Mouse (Mus musculus): ENCODE measurements around the gene Dido1. TPM values are rescaled to one million over a fixed set of nuclear protein-coding genes. Genes with fewer than 3 reads are reported as not detected.
A peak's percentile ranks its signal among the peaks of the same experiment; 100 is the strongest.

Gene Dido1
- polyA plus RNA-seq, 1 experiment from 2014 or later, result 8.7 TPM

DNA sequence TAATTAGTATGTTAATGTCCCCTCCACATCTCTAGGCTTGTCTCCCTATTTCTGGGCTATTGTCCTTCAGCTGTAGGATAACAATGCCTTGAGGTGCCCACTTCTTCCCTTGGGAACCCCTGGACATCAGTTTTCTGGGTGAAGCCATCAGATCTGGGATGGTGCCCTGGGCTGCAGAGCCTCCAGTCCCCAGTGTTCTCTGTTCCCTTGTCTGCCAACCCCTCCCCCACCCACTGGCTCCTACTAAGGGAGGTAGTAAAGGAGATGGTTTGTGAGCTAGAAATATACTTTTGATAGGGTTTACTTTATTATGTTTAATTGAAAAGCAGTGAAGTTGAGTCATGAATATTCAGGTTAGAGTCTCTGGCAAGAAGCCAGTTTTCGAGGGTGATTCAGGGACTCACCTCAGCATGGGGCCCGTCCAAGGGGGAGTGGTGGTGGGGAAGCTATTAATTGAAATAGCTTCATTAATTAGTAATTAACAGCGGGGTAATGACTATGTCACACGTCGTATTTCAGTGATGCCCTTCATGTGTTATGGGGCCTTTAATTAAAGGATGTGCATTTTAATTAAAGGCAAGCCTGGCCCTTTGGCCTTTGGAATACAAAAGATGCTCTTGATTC lies 36.9 kb upstream of the Dido1 start:
- 53% methylated on average over 5 of the region's 5 CpGs for WGBS (ENCODE audit: insufficient replicate concordance)
- H3K36me3 ChIP-seq (replicated peaks; ENCODE audit: insufficient read depth, low read length), result no peaks in the 10 kb centered on the region
- no peaks in the 10 kb centered on the region for H3K9me3 ChIP-seq (ENCODE audit: low read length)
- H3K9ac ChIP-seq (replicated peaks), result no peak overlapping the region
- DNase-seq (no peak), ATAC-seq (no peak)
- no peak overlapping the region for H3K4me2 ChIP-seq (ENCODE audit: low read depth, low read length)
- no peaks in the 10 kb centered on the region for H3K27me3 ChIP-seq (ENCODE audit: insufficient read depth, low read length)
- no peak overlapping the region for H3K27ac ChIP-seq (ENCODE audit: low read depth)
- H3K4me1 ChIP-seq (ENCODE audit: insufficient read depth), result no peaks in the 10 kb centered on the region
- no peak for TF ChIP-seq EP300 (IDR thresholded peaks at IDR 0.05; ENCODE audit: low read depth)
- TF ChIP-seq CTCF (IDR thresholded peaks at IDR 0.05; ENCODE audit: low read depth), result no peak
- H3K4me3 ChIP-seq (ENCODE audit: low read depth, low read length), result no peak overlapping the region

- no peaks in the 10 kb centered on the region for H3K9me3 ChIP-seq (ENCODE audit: low read length)
- no peak overlapping the region for H3K4me3 ChIP-seq (ENCODE audit: low read depth, low read length)
- ATAC-seq (peak; percentile 85), DNase-seq (peak; percentile 89)
- no peak overlapping the region for H3K27ac ChIP-seq (ENCODE audit: low read depth)
- H3K27me3 ChIP-seq (ENCODE audit: insufficient read depth, low read length), result no peaks in the 10 kb centered on the region
- no peak overlapping the region for H3K9ac ChIP-seq (replicated peaks)
- 33% methylated on average over 17 of the region's 17 CpGs for WGBS (ENCODE audit: insufficient replicate concordance)
- H3K4me2 ChIP-seq (ENCODE audit: low read depth, low read length), result no peak overlapping the region
- TF ChIP-seq EP300 (IDR thresholded peaks at IDR 0.05; ENCODE audit: low read depth), result no peak
- TF ChIP-seq CTCF (IDR thresholded peaks at IDR 0.05; ENCODE audit: low read depth), result peak; percentile 100
- no peaks in the 10 kb centered on the region for H3K4me1 ChIP-seq (ENCODE audit: insufficient read depth)
- no peaks in the 10 kb centered on the region for H3K36me3 ChIP-seq (replicated peaks; ENCODE audit: insufficient read depth, low read length)
Measured at GRCm38 (mm10) chr2:180745248-180745927, 35.6 kb upstream of the Dido1 start.

DNA sequence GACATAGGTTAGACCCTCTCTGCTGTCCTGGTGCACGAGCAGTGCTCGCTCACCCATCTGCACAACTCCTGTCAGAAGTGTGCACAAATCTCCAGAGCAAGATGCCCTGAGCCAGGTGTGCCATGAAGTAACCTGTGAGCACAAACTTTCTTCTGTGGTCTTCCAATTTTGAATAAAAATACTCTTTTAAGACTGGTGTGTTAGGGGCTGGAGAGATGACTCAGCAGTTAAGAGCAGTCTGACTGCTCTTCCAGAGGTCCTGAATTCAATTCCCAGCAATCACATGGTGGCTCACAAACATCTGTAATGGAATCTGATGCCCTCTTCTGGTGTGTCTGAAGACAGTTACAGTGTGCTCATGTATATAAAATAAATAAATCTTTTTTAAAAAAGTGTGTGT lies 33.5 kb upstream of the Dido1 start:
- no peak for DNase-seq
- H3K4me2 ChIP-seq (ENCODE audit: low read depth, low read length), result no peak overlapping the region
- no peak overlapping the region for H3K4me3 ChIP-seq (ENCODE audit: low read depth, low read length)
- no peaks in the 10 kb centered on the region for H3K9me3 ChIP-seq (ENCODE audit: low read length)
- ATAC-seq, result no peak
- no peaks in the 10 kb centered on the region for H3K36me3 ChIP-seq (replicated peaks; ENCODE audit: insufficient read depth, low read length)
- no peak for TF ChIP-seq EP300 (IDR thresholded peaks at IDR 0.05; ENCODE audit: low read depth)
- no peak for TF ChIP-seq CTCF (IDR thresholded peaks at IDR 0.05; ENCODE audit: low read depth)
- 88% methylated on average over 2 of the region's 2 CpGs for WGBS (ENCODE audit: insufficient replicate concordance)
- no peaks in the 10 kb centered on the region for H3K4me1 ChIP-seq (ENCODE audit: insufficient read depth)
- H3K27me3 ChIP-seq (ENCODE audit: insufficient read depth, low read length), result no peaks in the 10 kb centered on the region
- no peak overlapping the region for H3K27ac ChIP-seq (ENCODE audit: low read depth)
- H3K9ac ChIP-seq (replicated peaks), result no peak overlapping the region

GRCm38 (mm10) chr2:180742820-180743219 lies 33.0 kb upstream of the Dido1 start:
- WGBS (ENCODE audit: insufficient replicate concordance), result 81% methylated on average over 6 of the region's 6 CpGs
- H3K9me3 ChIP-seq (ENCODE audit: low read length), result no peaks in the 10 kb centered on the region
- H3K9ac ChIP-seq (replicated peaks), result no peak overlapping the region
- H3K4me3 ChIP-seq (ENCODE audit: low read depth, low read length), result no peak overlapping the region
- no peaks in the 10 kb centered on the region for H3K4me1 ChIP-seq (ENCODE audit: insufficient read depth)
- no peaks in the 10 kb centered on the region for H3K36me3 ChIP-seq (replicated peaks; ENCODE audit: insufficient read depth, low read length)
- no peak overlapping the region for H3K27ac ChIP-seq (ENCODE audit: low read depth)
- H3K4me2 ChIP-seq (ENCODE audit: low read depth, low read length), result no peak overlapping the region
- DNase-seq, result no peak
- no peak for ATAC-seq
- H3K27me3 ChIP-seq (ENCODE audit: insufficient read depth, low read length), result no peaks in the 10 kb centered on the region
- no peak for TF ChIP-seq CTCF (IDR thresholded peaks at IDR 0.05; ENCODE audit: low read depth)
- no peak for TF ChIP-seq EP300 (IDR thresholded peaks at IDR 0.05; ENCODE audit: low read depth)

DNA sequence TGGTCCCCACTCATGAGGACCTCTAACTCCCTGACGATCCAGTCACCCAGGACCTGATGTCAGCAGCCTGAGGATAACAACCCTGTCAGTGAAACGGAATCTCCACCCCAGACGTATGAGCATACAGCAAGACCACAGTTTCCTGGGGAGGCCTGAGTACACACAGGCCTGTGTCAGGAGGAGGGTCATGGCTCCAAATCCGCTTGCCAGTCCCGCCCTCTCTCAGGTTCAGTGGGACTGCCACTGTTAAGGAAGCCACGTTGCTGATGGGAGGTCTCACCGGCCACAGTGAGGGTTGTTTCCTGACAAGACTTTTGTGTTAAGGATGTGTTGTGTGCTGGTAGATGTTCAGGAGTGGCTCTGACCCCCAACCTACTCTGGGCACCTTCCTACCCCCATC lies 31.6 kb upstream of the Dido1 start:
- ATAC-seq (no peak), DNase-seq (no peak)
- TF ChIP-seq CTCF (IDR thresholded peaks at IDR 0.05; ENCODE audit: low read depth), result no peak
- no peak for TF ChIP-seq EP300 (IDR thresholded peaks at IDR 0.05; ENCODE audit: low read depth)

GRCm38 (mm10) chr2:180740349-180740748 lies 30.6 kb upstream of the Dido1 start:
- no peak overlapping the region for H3K9ac ChIP-seq (replicated peaks)
- DNase-seq (no peak), ATAC-seq (no peak)
- no peak overlapping the region for H3K4me3 ChIP-seq (ENCODE audit: low read depth, low read length)
- no peaks in the 10 kb centered on the region for H3K4me1 ChIP-seq (ENCODE audit: insufficient read depth)
- H3K36me3 ChIP-seq (replicated peaks; ENCODE audit: insufficient read depth, low read length), result peaks cover 5% of the 10 kb centered on the region; the same call in 1 of the 2 replicates
- no peak for TF ChIP-seq EP300 (IDR thresholded peaks at IDR 0.05; ENCODE audit: low read depth)
- peak; percentile 26; the same call in 1 of the 2 replicates for TF ChIP-seq CTCF (IDR thresholded peaks at IDR 0.05; ENCODE audit: low read depth)
- H3K9me3 ChIP-seq (ENCODE audit: low read length), result no peaks in the 10 kb centered on the region
- H3K4me2 ChIP-seq (ENCODE audit: low read depth, low read length), result no peak overlapping the region
- no peak overlapping the region for H3K27ac ChIP-seq (ENCODE audit: low read depth)
- H3K27me3 ChIP-seq (ENCODE audit: insufficient read depth, low read length), result no peaks in the 10 kb centered on the region
- WGBS (ENCODE audit: insufficient replicate concordance), result 41% methylated on average over 3 of the region's 3 CpGs

More for the DNA sequence above, 31.6 kb upstream of the Dido1 start:
- H3K36me3 ChIP-seq (replicated peaks; ENCODE audit: insufficient read depth, low read length), result peaks cover 5% of the 10 kb centered on the region; the same call in 1 of the 2 replicates
- H3K4me3 ChIP-seq (ENCODE audit: low read depth, low read length), result no peak overlapping the region
- no peaks in the 10 kb centered on the region for H3K4me1 ChIP-seq (ENCODE audit: insufficient read depth)
- H3K27ac ChIP-seq (ENCODE audit: low read depth), result no peak overlapping the region
- WGBS (ENCODE audit: insufficient replicate concordance), result 50% methylated on average over 7 of the region's 7 CpGs
- H3K9ac ChIP-seq (replicated peaks), result no peak overlapping the region
- no peaks in the 10 kb centered on the region for H3K9me3 ChIP-seq (ENCODE audit: low read length)
- no peaks in the 10 kb centered on the region for H3K27me3 ChIP-seq (ENCODE audit: insufficient read depth, low read length)
- no peak overlapping the region for H3K4me2 ChIP-seq (ENCODE audit: low read depth, low read length)
